Mouse (Mus musculus) intestine, embryonic 16.5 days (tissue): ENCODE data around the gene Nalcn. TPM values are rescaled to one million over a fixed set of nuclear protein-coding genes. Genes with fewer than 3 reads are reported as not detected.
"Not testable (repeated sequence)": the region's sequence is repeated elsewhere in the genome, so short reads cannot be mapped to it uniquely, and the experiment has no call there.

ENCODE experiments used
- ATAC-seq: fragments of 200-750 bp; cut with Nextera tagmentation; 2 replicates; pipeline ENCODE4 v1.8.0; 2017; ENCODE audit warnings: moderate TSS enrichment, moderate library complexity
- H3K27ac ChIP-seq: fragments of 300-500 bp; sonication (generic); 2 replicates; pipeline ENCODE4 v1.5.1; 2014; ENCODE audit warnings: mild to moderate bottlenecking, low read length
- H3K27me3 ChIP-seq: fragments of 300-500 bp; sonication (generic); replicated peaks from 2 replicates; pipeline ENCODE4 v1.6.1; 2014; ENCODE audit warnings: low read length, control low read depth, mixed read lengths; ENCODE audit not compliant: control insufficient read depth, insufficient read depth
- H3K36me3 ChIP-seq: fragments of 300-500 bp; sonication (generic); 2 replicates; pipeline ENCODE4 v1.6.1; 2014; ENCODE audit warnings: low read length, control low read depth; ENCODE audit not compliant: control insufficient read depth, insufficient read depth
- H3K4me1 ChIP-seq: fragments of 300-500 bp; sonication (generic); 2 replicates; pipeline ENCODE4 v1.6.1; 2014; ENCODE audit warnings: low read length, control low read depth, mixed read lengths; ENCODE audit not compliant: control insufficient read depth, insufficient read depth
- H3K4me2 ChIP-seq: fragments of 300-500 bp; sonication (generic); 2 replicates; pipeline ENCODE4 v1.6.1; 2014; ENCODE audit warnings: low read depth, low read length, control low read depth
- H3K4me3 ChIP-seq: fragments of 300-500 bp; sonication (generic); 2 replicates; pipeline ENCODE4 v1.5.1; 2014; ENCODE audit warnings: mild to moderate bottlenecking, low read length
- H3K9ac ChIP-seq: fragments of 300-500 bp; sonication (generic); 2 replicates; pipeline ENCODE4 v1.6.1; 2014; ENCODE audit warnings: low read depth, low read length
- H3K9me3 ChIP-seq: fragments of 300-500 bp; sonication (generic); 2 replicates; pipeline ENCODE4 v1.6.1; 2016; ENCODE audit warnings: low read length, control low read depth; ENCODE audit not compliant: control insufficient read depth
- WGBS: fragments of 180-500 bp; shearing (Covaris S2); extraction: QIAGEN DNeasy Blood & Tissue Kit; methylation state at CpG from one replicate; pipeline ENCODE4 v1.1.7; 2014; 5-methylcytosine and 5-hydroxymethylcytosine counted together
- polyA plus RNA-seq: library from polyadenylated mRNA; unstranded; fragments of >200 nt; fragmentation: Nextera tagmentation; extraction: Ambion mirVana; gene quantifications from 2 replicates; pipeline ENCODE4 v1.2.1, GENCODE M21; 2015

Nalcn gene
- 0.59 and 0.60 TPM in 2 replicates for polyA plus RNA-seq

- H3K36me3 ChIP-seq = no peaks in the 10 kb centered on the region
- H3K27ac ChIP-seq = 0 out of 2 replicates have a peak within 1 kb of the TSS, but pooled peaks have one; percentile 12
- H3K9me3 ChIP-seq = no peaks in the 10 kb centered on the region
- H3K4me1 ChIP-seq = no peaks in the 10 kb centered on the region; the same call in 1 of the 2 replicates
- ATAC-seq = peak; percentile 75
- peak within 1 kb of the TSS; percentile 54 for H3K9ac ChIP-seq
- peak within 1 kb of the TSS; percentile 60 for H3K4me2 ChIP-seq
- peak within 1 kb of the TSS; percentile 49 for H3K4me3 ChIP-seq
- H3K27me3 ChIP-seq = peaks cover 12% of the 10 kb centered on the region
- under 1% methylated on average over 46 of the region's 47 CpGs for WGBS
These were observed at the start of gene Nalcn for GRCm38 (mm10) chr14:123626501-123627179. TSS of gene Nalcn (minus strand) at chr14:123627144.

- not testable (repeated sequence) for H3K36me3 ChIP-seq, H3K9me3 ChIP-seq, H3K27me3 ChIP-seq, H3K4me2 ChIP-seq, H3K9ac ChIP-seq, H3K27ac ChIP-seq, H3K4me1 ChIP-seq, H3K4me3 ChIP-seq, ATAC-seq
- WGBS = 71% methylated on average over 21 of the region's 21 CpGs
These were observed 44.1 kb upstream of the Nalcn start for GRCm38 (mm10) chr14:123671076-123671475.

- ATAC-seq = no peak
These were observed 37.5 kb upstream of the Nalcn start for GRCm38 (mm10) chr14:123664451-123664850.

GRCm38 (mm10) chr14:123663206-123663605 is 36.3 kb upstream of the Nalcn start:
- no peak for ATAC-seq
- Histone ChIP-seq H3K4me3 (no peak overlapping the region), H3K4me1 (0 out of 2 replicates have a peak, but pooled peaks cover 5% of the 10 kb centered on the region), H3K27me3 (no peaks in the 10 kb centered on the region), H3K27ac (no peak overlapping the region), H3K9ac (no peak overlapping the region), H3K9me3 (no peaks in the 10 kb centered on the region), H3K36me3 (no peaks in the 10 kb centered on the region), H3K4me2 (no peak overlapping the region)

More at GRCm38 (mm10) chr14:123664451-123664850, 37.5 kb upstream of the Nalcn start:
- Histone ChIP-seq H3K4me1 (0 out of 2 replicates have a peak, but pooled peaks cover 5% of the 10 kb centered on the region), H3K9ac (no peak overlapping the region), H3K4me3 (no peak overlapping the region), H3K4me2 (no peak overlapping the region), H3K9me3 (no peaks in the 10 kb centered on the region), H3K27ac (no peak overlapping the region), H3K36me3 (no peaks in the 10 kb centered on the region), H3K27me3 (no peaks in the 10 kb centered on the region)

- H3K4me1 ChIP-seq = 0 out of 2 replicates have a peak, but pooled peaks cover 5% of the 10 kb centered on the region
- H3K36me3 ChIP-seq = no peaks in the 10 kb centered on the region
- no peaks in the 10 kb centered on the region for H3K9me3 ChIP-seq
- no peak overlapping the region for H3K4me3 ChIP-seq
- H3K4me2 ChIP-seq = no peak overlapping the region
- no peak for ATAC-seq
- WGBS = 67% methylated on average over 1 of the region's 1 CpGs
- no peak overlapping the region for H3K9ac ChIP-seq
- no peak overlapping the region for H3K27ac ChIP-seq
- H3K27me3 ChIP-seq = no peaks in the 10 kb centered on the region
These were observed 35.4 kb upstream of the Nalcn start for GRCm38 (mm10) chr14:123662386-123662785.

GRCm38 (mm10) chr14:123661091-123661491 is 34.1 kb upstream of the Nalcn start:
- no peaks in the 10 kb centered on the region for H3K36me3 ChIP-seq
- 19% methylated on average over 20 of the region's 20 CpGs for WGBS
- ATAC-seq = peak; percentile 71; the same call in 1 of the 2 replicates
- H3K9ac ChIP-seq = no peak overlapping the region
- H3K27me3 ChIP-seq = no peaks in the 10 kb centered on the region
- H3K4me1 ChIP-seq = 0 out of 2 replicates have a peak, but pooled peaks cover 5% of the 10 kb centered on the region
- peak overlapping the region; percentile 6; the same call in 1 of the 2 replicates for H3K4me2 ChIP-seq
- H3K27ac ChIP-seq = no peak overlapping the region
- H3K9me3 ChIP-seq = no peaks in the 10 kb centered on the region
- H3K4me3 ChIP-seq = no peak overlapping the region

GRCm38 (mm10) chr14:123659921-123660385 is 33.0 kb upstream of the Nalcn start, which contains the start of gene Itgbl1:
TSS of gene Itgbl1 (plus strand) at chr14:123659971.
- H3K36me3 ChIP-seq = no peaks in the 10 kb centered on the region
- H3K9me3 ChIP-seq = no peaks in the 10 kb centered on the region
- H3K4me2 ChIP-seq = no peak within 1 kb of the TSS
- no peak within 1 kb of the TSS for H3K27ac ChIP-seq
- WGBS = 49% methylated on average over 7 of the region's 7 CpGs
- no peak within 1 kb of the TSS for H3K4me3 ChIP-seq
- no peak within 1 kb of the TSS for H3K9ac ChIP-seq
- 0 out of 2 replicates have a peak, but pooled peaks cover 5% of the 10 kb centered on the region for H3K4me1 ChIP-seq
- H3K27me3 ChIP-seq = no peaks in the 10 kb centered on the region
- ATAC-seq = no peak

GRCm38 (mm10) chr14:123627180-123627562 is 227 bp upstream of the Nalcn start:
- ATAC-seq = no peak
- H3K4me2 ChIP-seq = peak overlapping the region; percentile 60
- H3K4me3 ChIP-seq = peak overlapping the region; percentile 49
- H3K9ac ChIP-seq = peak overlapping the region; percentile 54
- WGBS = 59% methylated on average over 3 of the region's 3 CpGs
- H3K27me3 ChIP-seq = peaks cover 12% of the 10 kb centered on the region
- no peak overlapping the region for H3K27ac ChIP-seq
- H3K9me3 ChIP-seq = no peaks in the 10 kb centered on the region
- no peaks in the 10 kb centered on the region; the same call in 1 of the 2 replicates for H3K4me1 ChIP-seq
- H3K36me3 ChIP-seq = no peaks in the 10 kb centered on the region

- Histone ChIP-seq H3K9me3 (no peaks in the 10 kb centered on the region), H3K27me3 (peaks cover 12% of the 10 kb centered on the region), H3K27ac (no peak overlapping the region), H3K4me1 (no peaks in the 10 kb centered on the region; the same call in 1 of the 2 replicates), H3K4me3 (no peak overlapping the region), H3K4me2 (no peak overlapping the region), H3K36me3 (no peaks in the 10 kb centered on the region), H3K9ac (no peak overlapping the region)
- 41% methylated on average over 1 of the region's 1 CpGs for WGBS
- ATAC-seq = no peak
These were observed 4.0 kb downstream of the Nalcn start for GRCm38 (mm10) chr14:123622969-123623368.
